Mouse (Mus musculus) spleen, postnatal 4 days (tissue): ENCODE results near the gene Slc6a8.

Source experiments
- DNase-seq, 2 experiments: peaks; one replicate each; pipeline ENCODE4 v3.0.0; 2022; ENCODE audit warnings: low spot score in 2 of 2

The Slc6a8 gene

DNA sequence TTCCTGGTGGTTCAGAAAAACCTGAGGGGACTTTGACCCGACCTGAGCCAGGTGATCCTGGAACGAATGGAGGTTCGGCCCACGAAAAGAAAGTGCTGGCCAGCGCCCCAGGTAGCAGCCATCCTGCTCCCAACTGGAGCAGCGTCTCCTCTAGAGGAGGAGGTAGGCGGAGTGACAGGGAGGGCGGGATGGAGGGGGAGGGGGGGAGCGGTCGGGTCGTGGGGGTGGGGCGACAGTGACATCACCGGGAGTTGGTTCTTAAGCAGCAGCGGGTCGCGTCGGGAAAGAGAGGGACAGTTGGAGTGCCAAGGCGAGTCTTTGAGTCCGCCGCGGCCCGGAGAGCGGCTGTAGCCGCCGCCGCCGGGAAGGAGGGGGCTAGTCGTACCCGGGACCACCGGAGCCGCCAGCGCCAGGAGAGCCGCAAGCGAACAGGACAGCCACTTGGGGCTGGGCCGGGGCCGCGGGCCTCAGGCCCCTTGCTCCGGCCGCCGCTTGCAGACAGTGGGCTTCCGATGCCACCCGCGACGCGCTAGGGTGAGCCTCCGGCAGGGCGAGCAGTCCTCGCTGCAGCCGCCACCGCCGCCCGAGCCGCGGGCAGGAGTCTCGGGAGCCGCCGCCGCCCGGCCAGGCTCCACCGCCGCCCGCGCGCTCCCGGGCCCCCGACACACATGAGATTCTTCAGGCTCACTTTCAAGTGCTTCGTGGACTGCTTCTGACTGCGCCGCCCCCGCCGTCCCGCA lies at the start of gene Slc6a8:
Gene Slc6a8 (plus strand): TSS at position 272 of the 740 bp plus-strand sequence.
- DNase-seq: no peak

DNA sequence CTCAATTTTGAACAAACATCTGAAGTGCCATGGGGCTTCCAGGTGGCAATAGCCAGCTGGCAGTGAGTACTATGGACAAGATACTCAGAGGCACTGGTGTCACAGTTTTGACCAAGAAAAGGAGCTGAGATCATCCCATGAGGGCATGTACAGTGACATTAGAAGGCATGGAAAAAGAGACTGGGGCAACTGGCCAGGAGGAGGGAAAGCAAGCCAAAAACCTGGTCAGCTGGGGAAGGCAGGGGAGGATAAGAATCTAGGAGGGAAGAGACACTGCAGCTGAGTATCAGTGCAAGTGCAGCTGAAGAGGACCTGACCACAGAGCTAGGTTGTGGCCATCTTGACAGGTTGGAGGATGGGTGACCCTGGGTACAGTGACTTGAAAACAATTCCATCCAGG lies 46.0 kb upstream of the Slc6a8 start:
- no peak for DNase-seq

DNA sequence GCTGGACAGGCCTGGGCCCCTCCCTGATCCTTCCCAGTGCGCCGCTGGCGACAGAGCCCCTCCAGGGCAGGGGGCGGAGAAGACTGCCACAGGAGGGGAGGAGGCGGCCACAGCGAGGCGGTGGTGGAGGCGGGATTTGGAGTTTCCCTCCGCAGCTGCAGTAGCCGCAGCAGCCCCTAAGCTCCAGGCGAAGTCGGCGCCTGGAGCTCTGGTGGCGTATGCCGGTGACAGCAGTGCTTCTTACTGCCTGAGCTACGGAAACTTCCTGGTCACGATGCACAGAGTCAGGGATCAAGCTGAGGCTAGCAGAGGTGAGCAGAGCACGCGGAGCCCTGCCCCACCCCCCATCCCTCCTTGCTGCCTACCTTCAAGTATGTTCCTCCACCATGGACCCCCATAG lies 37.5 kb upstream of the Slc6a8 start:
- DNase-seq: no peak

DNA sequence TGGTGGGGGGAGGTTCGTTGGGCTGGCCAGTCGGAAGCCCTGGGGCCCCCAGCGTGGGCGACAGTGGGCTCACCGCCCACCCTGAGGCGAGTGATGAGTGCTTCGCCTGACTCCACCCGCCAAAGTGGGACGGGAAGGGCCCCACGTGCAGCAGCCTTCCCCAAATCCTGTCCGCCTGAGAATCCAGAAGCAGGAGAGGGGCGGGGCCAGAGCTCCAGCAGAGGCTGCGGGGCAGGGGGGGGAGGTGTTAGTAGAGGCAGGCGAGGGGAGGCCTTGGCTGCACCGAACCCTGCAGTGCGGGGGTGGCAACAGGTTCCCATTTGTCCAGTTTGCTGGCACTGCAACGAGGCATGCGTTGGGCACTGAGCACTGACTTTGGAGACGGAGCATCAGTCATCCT lies 35.5 kb upstream of the Slc6a8 start:
- DNase-seq: no peak

DNA sequence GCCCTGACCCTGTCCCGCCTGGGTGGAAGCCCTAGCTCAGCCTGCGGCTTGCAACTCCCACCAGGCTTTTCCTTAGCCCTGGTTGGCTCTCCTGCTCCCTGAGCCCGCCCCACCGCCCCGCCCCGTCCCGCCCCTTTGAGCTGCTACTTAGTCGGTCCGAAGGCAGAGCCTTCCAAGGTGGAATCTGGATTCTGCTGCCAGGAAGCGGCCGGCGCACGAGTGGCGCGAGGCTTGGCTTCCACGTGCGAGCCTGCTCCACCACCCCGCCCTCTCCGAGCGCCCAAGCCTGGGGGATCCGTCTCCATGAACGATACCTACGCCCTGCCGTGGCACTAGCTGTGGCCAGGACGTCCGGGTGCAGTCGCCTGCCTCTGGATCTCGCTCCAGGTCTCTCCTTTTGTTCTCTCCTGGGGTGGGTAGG lies 33.7 kb upstream of the Slc6a8 start, which contains the start of gene Dusp9:
Gene Dusp9 (plus strand): TSS at position 165 of the 421 bp plus-strand sequence.
- no peak for DNase-seq

DNA sequence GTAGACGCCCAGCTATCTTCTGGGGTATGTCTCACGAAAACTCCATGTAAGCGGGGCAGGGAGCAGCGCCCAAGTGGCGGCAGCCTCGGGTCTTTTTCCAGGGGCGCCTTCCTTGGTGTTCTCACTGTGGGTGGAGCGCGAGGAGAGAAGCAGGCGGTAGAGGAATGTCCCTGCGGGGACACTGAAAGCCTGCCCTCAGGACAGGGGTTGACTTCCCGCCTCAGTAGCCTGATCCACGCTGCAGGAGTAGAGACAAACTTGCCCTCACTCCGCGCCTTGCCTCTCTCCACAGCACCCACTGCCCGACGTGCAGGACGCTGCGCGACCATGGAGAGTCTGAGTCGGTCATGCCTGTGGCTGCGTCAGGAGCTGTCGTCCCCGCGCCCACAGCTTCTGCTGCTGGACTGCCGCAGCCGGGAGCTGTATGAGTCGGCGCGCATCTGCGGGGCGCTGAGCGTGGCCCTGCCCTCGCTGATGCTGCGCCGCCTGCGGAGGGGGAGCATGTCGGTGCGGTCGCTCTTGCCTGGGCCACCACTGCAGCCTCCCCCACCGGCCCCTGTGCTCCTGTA lies 33.0 kb upstream of the Slc6a8 start:
- no peak for DNase-seq

DNA sequence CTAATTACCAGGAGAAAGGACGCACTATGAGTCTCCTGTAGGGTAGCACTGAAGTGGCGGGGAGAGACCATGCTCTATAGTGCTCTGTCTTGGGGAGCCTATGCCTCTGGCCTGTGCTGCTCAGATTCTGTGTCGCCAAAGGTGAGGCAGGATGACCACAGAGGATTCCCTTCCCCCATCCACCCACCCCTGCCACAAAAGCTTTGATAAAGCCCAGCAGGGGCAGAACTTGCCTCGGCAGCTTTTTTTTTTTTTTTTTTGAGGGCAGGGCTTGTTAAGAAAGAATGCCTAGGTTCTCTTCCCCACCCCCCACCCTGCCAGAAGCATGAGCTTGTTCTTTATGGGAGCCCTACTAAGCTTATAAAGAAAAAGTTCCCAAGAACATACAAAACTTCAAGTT lies 27.8 kb upstream of the Slc6a8 start:
- DNase-seq: no peak

DNA sequence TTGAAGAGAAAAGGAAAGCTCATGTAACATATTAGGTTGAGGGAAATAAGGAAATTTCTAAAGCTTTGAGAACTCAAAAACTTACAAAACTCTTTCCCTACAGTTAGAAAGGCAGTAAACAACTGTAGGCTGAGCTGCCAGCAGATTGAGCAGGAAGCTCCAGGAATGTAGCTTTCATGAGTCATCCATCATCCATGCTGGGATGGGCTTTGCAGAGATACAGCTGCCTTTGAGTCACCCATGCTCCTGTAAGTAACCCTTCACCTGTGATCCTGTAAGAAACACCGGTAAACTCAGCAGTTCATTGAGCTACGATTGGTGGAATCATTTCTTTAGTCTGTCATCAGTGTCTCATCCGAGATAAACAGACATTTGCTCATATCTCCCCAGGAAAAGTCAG lies 22.1 kb upstream of the Slc6a8 start:
- no peak for DNase-seq

DNA sequence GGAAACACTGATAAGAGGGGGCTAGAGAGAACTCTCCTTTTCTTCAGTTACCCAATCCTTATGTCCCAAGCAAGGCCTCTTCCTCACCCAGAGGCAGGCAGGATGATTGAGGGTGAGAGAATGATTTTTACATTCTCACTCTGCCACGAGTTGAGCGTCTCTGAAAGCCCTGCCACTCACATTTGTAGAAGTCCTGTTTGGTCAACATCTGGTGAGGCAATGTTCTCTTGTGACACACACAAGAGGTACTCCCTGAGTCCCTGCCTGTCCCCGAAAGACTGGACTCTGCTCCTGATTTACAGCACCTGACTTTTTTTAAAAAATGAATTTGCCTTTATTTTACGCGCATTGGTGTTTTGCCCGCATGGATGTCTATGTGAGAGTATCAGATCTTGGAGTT lies 19.6 kb upstream of the Slc6a8 start:
- DNase-seq: no peak

DNA sequence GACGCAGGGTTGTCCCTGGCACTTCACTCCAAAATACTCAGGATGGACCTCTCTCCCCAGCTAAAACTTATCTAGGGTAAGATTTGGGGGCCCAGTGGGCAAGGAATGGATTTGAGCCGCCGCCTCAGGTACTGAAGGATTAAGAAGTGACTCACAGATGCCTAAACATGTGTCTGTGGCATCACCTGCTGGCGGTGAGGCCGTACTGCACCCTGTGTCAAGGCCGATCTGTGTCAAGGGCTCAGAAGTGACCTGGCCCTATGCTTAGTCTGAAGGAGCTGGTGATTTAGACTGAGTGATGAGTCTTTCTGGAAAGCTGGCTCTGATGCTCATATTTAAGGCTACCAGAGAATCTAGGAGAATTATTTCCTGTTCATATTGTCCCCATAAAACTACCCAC lies 18.8 kb upstream of the Slc6a8 start:
- peak in 1 of 2 experiments; percentile 68 for DNase-seq

DNA sequence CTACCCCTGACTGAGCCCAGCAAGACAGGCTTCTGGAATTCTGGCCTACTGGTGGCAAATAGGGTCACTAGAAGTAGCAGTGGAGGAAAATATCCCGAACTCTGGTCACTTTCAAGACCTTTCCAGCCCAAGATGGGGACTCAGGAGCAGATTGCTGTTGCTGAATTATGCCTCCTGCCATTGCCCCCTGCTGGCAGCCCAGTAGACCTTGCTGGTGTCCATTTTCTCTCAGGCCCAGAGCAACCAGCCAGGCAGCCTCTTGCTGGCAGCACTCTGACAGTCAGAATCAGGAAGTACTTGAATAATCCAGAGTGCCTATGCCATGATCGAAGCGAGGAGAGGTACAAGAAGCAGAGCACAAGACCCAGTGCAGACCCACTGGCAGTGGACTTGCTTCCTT lies 17.4 kb upstream of the Slc6a8 start:
- DNase-seq: peak in 1 of 2 experiments; percentile 23

DNA sequence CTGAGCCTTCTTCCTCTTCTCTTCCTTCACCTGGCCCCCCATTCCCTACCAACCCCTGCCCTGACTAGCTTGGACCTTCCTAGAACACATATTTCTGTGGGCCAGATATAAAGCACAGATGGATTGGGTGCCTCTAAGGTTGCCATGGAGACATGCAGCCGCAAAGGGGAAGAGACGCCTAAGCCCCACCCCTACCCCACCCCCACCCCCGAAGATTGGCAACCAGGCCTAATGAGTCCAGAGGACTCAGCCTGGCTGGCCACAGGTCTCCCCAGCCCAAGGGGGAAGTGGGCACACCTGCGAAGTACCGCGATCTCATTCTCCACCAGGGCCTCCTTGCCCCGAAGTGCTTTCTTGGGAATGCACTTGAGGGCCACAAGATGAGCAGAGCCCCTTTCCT lies 14.6 kb upstream of the Slc6a8 start:
- DNase-seq: no peak

DNA sequence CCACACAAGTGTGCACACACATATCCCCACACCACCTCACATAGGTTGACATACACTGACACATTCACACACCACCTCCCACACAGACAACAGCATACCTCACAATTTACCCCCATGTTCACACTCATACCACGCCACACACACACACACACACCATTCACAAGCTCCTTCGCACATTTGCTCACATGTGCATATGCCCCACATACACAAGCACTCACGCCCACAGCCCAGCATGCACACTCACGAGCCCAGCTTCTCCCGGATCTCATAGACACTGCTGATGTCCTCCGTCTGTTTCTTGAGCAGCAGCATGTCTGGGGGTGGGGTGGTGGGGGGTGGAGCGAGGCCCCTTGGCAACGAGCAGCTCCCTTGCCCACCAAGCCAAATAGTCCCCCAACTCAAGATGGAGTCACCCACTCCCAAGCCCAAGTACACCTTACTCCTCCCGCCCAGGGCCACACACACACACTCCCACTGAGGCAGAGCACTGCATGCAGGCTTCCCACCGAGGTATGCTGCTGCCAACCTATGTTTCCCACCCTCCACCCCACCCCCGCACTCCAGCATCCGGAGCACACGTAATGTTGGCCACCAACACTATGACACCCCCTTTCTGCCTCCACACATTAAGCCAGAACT lies 13.9 kb upstream of the Slc6a8 start:
- no peak for DNase-seq

DNA sequence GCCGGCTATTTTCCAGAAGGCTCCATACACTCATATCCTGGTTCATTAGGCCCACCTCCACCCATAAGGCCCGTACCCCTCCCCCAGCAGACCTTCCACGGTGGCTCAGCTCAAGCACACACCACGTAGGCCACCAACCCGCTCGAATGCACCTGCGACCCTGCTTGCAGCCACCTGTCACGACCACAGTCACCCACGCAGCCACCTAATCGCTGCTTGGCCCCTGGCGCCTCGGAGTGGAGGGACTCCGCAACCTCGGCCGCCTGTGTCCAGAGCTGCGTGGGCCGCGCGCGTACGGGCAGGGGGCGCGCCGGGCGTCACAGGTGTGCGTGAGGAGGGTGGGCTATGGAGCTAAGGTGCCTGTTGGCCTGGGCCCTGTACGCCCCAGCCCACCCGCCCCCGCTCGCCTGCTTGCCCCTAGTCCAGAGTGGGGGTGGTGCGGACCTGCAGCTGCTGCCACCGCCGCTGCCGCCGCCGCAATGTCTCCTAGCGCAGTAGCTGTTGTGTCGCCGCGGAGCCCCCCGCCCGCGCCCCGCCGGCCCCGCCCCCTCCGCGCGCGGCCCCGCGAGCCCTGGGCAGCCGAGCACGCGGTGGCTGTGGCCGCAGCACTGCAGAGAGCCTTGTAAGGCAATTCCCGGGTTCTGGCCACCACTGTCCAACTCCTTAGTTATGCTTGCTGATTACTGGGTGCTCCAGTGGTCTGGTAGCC lies 13.2 kb upstream of the Slc6a8 start, which contains the start of gene Pnck:
Gene Pnck (minus strand): TSS at position 543 of the 709 bp plus-strand sequence.
- no peak for DNase-seq

DNA sequence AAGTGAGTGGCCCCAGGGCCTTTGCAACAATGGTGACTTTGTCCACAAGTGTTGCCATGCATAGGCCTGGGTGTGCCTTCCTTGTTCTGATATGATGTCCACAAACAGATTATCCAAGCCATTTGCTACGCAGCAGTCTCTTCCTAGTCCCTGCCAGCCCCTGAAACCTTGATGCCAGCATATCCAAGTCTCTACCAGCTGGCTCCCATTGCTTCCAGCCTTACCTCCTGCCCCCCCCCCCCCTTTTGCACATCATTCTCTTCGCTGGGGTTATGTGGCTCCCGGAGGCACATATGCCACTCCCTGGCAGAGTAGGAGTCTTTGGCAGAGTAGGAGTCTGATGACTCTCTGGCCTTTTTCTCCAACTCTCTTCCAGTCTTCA lies 12.7 kb upstream of the Slc6a8 start:
- DNase-seq: no peak

DNA sequence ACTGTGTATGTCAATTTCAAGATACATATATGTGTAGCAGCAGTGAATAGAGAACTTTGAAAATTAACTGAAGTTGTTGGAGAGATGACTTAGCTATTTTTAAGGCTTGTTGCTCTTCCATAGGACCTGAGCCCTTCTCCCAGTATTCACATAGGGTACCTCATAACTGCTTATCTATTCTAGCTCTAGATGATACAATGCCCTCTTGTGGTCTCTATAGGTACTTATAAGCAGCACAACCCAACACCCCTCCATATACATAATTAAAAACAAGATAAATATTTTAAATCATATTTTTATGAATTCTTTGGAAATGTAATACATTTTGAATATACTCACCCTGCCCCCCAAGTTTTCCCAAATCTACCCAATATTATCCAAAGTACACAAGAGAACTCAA lies 9.8 kb upstream of the Slc6a8 start:
- no peak for DNase-seq

DNA sequence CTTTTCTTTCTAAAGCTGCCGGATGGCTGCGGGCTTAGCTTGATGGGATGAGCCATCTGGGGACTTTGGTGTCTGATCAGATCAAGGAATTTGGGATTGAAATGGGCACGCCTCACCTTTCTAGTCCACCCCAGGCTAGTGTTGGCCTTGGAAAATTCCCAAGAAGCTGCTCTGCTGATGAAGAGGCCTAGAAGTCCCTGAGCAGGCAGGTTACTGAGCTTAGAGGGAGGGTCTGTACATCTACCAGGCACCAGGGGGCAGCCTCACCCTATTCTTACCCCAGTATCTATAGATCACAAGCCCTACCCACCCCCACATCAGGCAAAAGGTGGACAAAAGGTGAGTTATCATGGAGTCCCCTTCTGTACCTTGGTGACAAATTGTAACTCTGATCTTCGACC lies 919 bp upstream of the Slc6a8 start:
- peak in 1 of 2 experiments; percentile 28 for DNase-seq

DNA sequence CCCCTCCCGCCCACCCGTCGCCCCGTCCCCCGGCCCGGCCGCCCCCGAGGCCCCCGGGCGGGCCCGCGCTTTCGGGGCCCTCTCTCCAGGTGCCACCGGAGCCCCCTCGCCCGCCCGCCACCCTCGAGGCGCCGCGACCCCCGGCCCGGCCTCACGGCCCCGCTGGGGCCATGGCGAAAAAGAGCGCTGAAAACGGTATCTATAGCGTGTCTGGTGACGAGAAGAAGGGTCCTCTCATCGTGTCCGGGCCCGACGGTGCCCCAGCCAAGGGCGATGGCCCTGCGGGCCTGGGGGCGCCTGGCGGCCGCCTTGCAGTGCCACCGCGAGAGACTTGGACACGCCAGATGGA lies 643 bp downstream of the Slc6a8 start:
- DNase-seq: no peak

DNA sequence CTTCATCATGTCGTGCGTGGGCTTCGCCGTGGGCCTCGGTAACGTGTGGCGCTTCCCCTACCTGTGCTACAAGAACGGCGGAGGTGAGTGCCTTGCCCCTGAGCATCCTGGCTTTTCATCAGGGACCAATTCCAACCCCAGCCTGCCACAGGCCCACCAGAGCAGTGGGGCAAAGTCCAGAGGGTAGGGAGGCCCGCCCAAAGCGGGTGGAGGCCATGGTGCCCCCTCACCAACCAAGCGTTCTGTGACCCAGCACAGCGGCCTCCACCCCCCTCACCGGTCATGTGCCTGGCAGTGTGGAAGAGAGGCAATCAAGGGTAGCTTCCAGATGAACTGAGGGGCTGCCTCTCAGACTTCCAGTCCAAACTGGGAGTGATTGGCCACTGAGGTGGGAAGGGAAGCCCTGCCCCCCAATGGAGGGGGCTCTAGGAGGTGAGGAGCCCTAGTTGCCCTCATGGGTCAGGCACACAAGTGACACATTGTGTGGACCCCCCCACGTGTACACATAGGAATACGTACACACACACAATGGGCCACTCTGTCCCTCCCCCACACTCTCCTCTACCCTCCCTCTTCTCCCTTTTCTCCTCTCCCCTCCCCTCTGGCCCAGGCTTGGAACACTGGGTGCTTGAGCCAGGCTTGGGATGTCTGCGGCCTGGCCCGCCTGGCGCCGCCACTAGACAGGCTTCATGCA lies 1.2 kb downstream of the Slc6a8 start:
- DNase-seq: no peak

DNA sequence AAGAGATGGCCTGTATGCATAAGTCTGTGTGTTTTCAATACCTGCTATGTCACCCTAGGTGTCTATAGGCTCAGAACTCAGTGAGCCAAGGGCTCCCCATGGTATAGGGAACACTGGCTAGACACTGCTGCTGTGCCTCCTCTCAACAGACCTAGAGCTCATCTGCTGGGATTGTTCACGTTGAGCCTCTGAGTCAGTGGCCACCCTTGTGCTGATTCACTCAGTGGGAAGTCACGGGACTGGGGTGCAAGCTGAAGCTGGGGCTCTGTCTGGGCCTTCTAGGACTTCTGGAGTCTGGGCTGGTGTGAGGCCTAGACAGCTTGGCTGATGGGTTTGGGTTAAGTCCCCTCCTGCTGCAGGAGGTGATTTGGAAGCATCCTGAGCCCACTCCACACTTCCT lies 2.3 kb downstream of the Slc6a8 start:
- DNase-seq: no peak

DNA sequence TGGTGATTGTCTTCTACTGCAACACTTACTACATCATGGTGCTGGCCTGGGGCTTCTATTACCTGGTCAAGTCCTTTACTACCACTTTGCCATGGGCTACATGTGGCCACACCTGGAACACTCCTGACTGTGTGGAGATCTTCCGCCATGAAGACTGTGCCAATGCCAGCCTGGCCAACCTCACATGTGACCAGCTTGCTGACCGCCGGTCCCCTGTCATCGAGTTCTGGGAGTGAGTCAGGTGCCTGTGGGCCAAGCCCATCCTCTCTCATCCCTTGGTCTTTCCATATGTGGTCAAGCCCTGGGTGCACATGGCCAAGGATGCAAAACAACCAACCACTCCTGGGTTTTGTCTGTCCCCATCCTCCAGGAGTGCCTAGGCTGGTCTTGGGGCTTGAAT lies 3.7 kb downstream of the Slc6a8 start:
- no peak for DNase-seq

DNA sequence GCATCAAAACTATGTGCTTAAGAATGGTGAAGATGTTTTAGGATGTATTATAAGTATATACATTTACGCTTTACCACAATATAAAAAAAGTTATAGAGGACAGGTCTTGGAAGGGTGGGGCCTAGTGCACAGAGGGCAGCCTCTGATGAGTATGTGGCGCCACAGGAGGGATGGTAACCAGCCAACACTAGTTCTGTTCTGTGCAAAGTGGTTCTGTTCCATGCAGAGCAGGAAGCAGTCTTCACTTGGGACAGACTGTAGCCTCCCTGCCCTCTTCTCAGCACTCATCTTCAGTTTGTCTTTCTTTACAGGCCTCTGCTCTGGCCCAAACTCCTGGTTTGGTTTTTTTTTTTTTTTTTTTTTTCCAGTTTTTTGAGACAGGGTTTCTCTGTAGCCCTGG lies 11.2 kb downstream of the Slc6a8 start:
- DNase-seq: no peak
